Mouse (Mus musculus): Measurements from ENCODE around the gene Atp5h.

DNA sequence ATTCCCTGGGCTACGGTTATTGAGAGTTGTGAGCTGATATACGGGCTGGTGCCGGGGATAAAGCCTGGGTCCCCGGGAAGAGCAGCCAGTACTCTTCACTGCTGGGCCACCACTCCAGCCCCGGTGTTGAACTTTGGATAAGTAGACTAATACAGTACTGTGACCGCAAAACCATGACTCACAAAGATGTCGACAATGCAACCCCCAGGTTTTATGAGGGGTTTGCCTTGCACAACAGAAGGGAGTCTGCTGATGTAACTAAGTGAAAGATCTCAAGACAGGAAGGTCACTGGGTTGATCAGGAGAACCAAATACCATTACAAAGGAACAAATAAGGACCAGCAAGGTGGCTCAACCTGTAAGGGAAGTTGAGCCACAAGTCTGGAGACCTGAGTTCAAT is 43.0 kb downstream of the Atp5h start:
- TF ChIP-seq CTCF (IDR thresholded peaks at IDR 0.05; ENCODE audit: extremely low read depth, insufficient read depth, insufficient read length, insufficient replicate concordance), result no peak
- TF ChIP-seq POLR2A (IDR thresholded peaks at IDR 0.05; ENCODE audit: low read depth, low read length), result no peak
